Mouse (Mus musculus) adrenal gland, postnatal 4 days (tissue): ENCODE measurements around the gene Cd247. TPM values are rescaled to one million over a fixed set of nuclear protein-coding genes. Genes with fewer than 3 reads are reported as not detected.
A peak's percentile ranks its signal among the peaks of the same experiment; 100 is the strongest.

ENCODE experiments used
- DNase-seq, 2 experiments: peaks; one replicate each; pipeline ENCODE4 v3.0.0; 2021 to 2022; ENCODE audit warnings: low spot score in 2 of 2, mixed read lengths in 2 of 2
- total RNA-seq, 2 experiments: library from RNA; stranded (reverse); gene quantifications; 2 replicates each; pipeline ENCODE4 v1.2.3; 2021

Gene Cd247
- total RNA-seq, 2 experiments from 2014 or later, result 0.45 to 0.48 TPM

GRCm38 (mm10) chr1:165852131-165852530, 63.6 kb downstream of the Cd247 start:
- DNase-seq, result no peak

- peak in 1 of 2 experiments; percentile 2 for DNase-seq
Observed at GRCm38 (mm10) chr1:165853131-165853721, 64.7 kb downstream of the Cd247 start.

DNA sequence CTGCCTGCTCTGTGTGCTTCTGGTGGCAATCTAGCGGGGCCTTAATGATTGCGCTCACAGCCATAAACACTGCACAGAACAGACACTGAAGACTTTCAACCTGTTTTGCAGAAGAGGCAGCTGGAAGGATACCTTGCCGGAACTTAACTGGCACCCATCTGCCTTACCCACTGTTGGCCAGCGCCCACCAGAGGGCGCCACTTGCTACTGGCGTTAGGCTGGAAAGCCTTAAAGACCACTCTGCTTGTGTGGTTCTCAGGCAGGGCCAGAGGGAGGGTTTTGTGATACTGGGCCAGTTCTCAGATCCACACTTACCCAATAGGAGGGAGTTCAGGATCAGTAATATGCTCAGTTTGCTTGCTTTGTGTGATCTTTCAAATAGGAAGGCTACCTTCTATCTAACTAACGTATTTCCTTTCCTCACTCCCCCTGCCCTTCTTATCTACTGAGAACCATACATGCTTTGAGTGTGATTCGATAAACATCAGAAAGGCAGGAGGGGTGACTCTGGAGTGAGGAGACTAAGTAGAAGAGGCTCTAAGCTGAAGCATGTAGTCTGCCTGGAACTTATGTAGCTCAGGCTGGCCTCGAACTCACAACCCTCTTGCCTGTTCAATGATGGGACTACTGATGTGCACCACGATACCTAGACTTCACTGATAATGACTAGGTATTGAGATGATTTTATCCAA, 65.4 kb downstream of the Cd247 start:
- DNase-seq, result peak; percentile 41 to 45

- DNase-seq, result peak in 1 of 2 experiments; percentile 1
Observed at GRCm38 (mm10) chr1:165855759-165856545, 67.5 kb downstream of the Cd247 start.

DNA sequence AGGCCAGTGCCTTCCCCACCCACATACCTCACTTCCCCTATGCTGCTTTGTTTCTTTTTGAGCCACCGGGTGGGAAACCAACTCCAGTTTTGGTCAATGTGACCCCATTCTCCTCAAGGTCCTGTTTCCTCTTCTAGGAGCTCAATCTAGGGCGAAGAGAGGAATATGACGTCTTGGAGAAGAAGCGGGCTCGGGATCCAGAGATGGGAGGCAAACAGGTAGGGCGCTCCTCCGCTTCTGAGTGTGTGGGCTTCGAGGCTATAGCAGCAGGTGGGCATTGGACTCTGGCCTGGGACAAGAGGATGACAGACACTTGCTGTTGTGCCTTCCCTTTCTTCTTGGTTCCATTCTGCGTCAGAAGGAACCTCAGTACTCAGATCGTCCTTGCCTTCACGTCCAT, 68.8 kb downstream of the Cd247 start:
- DNase-seq, result no peak

GRCm38 (mm10) chr1:165858356-165858755, 69.9 kb downstream of the Cd247 start:
- DNase-seq, result peak in 1 of 2 experiments; percentile 2

GRCm38 (mm10) chr1:165860373-165861234, 72.1 kb downstream of the Cd247 start:
- DNase-seq, result peak in 1 of 2 experiments; percentile 3

DNA sequence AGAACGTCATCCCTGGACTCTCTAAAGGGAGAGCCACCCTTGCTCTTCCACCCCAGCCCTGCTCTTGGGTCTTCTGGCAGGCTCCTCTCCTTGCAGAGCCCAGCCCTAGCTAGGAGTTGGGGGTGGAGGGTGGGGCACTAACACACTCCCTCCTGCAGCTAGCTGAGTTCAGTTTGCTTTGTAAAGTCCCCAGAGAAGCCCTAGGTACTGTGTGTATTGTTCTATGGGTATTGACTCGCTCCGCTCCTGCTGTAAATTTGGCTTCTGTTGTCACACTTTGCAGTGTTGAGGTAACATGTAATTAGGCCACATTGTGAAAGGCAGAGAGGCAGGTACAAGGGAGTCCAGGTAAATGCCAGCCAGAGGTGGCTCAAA, 72.7 kb downstream of the Cd247 start:
- DNase-seq, result no peak

DNA sequence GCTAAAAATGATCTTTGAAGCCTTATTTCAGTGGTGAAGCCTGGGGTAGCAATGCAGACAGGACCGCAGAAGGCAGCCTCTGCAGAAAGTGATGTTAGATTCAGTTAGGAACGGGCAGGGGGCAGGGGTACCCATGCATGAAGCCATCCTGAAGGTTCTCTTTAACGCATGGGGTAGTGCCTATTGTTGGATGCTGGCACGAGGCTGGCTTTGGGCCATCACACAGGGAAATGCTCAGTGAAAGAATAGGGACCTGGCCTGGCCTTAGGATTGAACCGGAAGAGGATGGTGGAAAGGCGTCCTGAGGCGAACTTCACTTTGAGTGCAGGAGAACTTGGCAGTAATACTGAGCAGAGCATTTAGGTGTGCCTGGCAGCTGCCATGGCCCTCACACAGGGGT, 73.6 kb downstream of the Cd247 start:
- peak in 1 of 2 experiments; percentile 0 for DNase-seq

DNA sequence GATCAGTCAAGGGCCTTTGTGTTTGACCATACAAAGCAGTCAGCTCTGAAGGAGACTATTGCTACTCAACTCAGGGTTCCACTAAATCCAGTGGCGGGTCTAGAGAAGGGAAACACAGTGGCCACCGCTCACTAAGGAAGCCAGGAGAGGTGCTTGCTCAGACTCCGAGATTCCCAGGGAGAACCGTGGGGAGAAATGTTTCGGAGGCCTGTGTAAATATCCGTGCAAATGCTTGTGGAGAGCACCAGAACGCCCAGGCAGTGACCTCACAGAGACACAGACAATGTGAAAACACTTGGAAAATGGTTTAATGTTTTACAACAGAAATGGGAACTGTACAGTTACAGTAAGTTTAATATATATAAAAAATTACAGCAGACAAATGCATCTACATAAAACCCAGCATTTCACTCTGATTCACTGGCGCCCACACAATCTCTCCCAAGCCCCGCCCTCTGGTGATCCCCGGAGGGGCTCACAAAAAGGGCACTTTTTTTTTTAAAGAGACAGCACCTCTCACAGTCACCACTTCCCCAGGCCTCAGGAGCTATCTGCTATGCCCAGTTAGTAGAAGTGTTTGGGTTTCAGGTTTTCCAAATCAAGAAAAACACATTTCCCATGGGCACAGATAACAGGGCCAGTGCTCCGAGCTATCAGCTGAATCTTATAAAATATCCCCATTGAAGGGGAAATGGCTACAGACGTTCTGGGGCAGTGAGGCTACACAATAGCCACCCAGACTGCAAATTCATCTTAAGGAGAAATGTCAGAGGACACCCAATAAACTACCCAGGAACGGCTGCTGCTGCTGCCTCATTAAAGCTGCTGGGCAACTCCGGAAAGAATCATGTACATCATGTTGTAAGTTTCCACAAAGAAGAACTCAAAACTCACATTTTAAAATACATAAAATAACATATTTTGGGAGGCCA, 76.6 kb downstream of the Cd247 start:
- DNase-seq, result no peak

DNA sequence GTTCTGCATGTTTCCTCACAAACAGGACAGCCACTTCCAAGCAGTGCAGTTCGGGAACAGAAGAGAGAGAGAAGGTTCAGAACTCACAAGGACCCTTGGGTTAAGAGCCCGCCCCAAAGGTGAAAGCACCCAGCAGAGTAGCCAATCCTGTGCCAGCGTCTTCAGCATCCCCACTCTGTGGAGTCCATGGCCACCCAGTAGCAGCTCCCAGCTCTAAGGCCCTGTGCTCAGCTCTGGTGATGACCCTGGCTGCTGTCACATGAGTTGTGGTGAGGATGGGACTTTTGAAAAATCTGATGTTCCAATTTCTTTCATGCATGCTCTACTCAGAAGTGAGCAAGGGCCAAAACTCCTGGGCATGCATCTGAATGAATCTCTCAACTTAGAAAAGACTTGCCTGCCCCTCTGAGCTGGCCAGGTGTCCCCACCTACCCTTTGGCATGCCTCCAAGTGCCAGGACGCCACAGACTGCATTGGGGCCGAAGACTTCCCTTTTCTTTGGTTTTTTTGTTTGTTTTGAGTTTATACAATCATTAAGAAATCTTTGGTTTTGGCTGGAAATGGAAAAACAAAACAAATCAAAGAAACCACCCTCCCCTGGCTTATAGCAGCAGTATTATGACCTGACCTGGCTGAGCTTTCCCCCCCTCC, 78.3 kb downstream of the Cd247 start:
- DNase-seq, result no peak

GRCm38 (mm10) chr1:165868659-165869058, 80.2 kb downstream of the Cd247 start:
- no peak for DNase-seq

GRCm38 (mm10) chr1:165874645-165875044, 86.2 kb downstream of the Cd247 start:
- DNase-seq, result no peak

DNA sequence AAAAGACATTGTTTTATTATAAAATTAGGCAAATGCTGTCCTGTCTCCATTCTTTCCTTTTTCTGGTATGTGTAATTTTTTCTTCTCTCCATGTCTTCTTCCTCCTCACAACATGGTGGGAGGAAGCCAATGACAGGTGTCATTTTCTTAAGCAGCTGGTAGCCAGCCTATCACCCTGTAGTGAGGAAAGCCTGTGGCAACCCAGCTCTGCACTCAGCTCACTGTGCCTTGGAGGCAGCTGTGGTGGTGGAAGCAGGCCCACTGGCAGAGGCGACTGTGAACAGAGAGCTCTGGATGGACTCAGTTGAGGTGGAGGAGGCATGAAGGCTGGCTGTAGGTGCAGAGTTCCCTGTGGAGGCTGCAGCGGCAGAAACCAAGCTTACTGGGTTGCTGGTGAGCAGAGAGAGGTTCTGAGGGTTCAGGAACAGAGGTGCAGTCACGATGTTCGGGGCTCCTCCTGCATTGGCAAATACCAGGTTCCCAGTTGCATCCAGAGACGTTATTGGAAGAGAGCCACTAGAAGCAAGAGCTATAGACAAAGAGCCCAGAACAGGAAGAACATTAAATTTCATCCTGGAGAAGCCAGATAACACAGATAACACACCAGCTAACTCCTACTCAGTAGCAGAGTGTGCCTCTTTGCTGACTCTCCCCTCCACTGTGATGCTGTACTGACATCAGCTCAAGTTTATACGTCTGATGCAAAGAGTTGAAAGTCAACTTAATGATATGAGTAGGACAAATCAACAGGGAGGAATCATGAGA, 87.2 kb downstream of the Cd247 start:
- no peak for DNase-seq

DNA sequence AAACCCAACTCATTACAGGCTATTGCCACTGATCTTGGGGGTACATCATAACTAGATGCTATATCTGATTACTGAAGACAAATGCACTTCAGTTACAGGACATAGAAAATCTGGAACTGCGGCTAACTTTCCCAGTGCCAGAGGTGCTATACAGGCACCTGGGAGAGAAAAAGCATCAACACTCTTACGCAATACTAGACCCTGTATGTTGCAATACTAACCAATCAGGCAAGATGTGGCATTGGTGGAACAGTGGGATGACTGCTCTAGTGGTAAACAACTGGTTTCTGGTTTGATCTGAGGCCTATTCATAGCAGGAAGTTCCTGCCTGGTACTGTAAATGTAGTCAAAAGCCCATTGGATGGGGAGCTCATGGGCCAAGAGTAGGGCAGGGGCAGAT, 90.3 kb downstream of the Cd247 start:
- no peak for DNase-seq

GRCm38 (mm10) chr1:165882146-165882900, 93.8 kb downstream of the Cd247 start:
- DNase-seq, result no peak

DNA sequence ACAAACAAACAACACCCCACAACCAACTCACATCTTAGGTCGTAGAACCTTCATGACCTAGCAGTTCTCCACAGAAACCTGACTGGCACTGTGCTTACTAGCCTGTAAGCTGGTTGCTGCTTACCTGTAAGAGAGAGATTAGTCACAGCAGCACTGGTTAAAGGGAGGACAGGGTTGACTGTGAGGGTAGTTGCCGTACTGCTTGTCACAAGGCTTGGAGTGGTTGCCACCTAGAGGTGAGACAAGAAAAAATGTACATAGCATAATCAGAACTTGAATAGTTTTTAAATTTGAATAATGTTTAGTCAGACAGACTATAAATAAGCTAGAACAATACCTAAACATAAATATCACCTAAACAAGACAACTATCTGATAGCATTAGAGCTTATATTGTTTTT, 103.2 kb downstream of the Cd247 start:
- no peak for DNase-seq

- no peak for DNase-seq
Observed at GRCm38 (mm10) chr1:165903596-165903995, 115.1 kb downstream of the Cd247 start.
